Comparison of ENCODE assay signal across 19 mouse cellular contexts in genomic region chr1:71731623-71732022, GRCm38 (mm10).
"Had no signal": no experiment of that assay in that cellular context is flagged by ENCODE, and none has a peak within 500 bp of the region (broad histone marks: within the 10 kb centered on the region; RNA-seq: fewer than 3 reads in every experiment).

No protein-coding gene starts in this region.

- H3K4me3 ChIP-seq: kidney, embryonic 15.5 days; limb, embryonic 13.5 days; liver, embryonic 13.5 days; midbrain, embryonic 12.5 days; midbrain, embryonic 15.5 days; myocyte; neural tube, embryonic 13.5 days; stomach, embryonic 15.5 days had no signal

- H3K36me3 ChIP-seq: kidney, embryonic 15.5 days; limb, embryonic 13.5 days; liver, embryonic 13.5 days; midbrain, embryonic 12.5 days; midbrain, embryonic 15.5 days; neural tube, embryonic 13.5 days; stomach, embryonic 15.5 days had no signal

- H3K4me1 ChIP-seq: limb, embryonic 13.5 days; midbrain, embryonic 12.5 days; midbrain, embryonic 15.5 days; neural tube, embryonic 13.5 days; stomach, embryonic 15.5 days had no signal

- ATAC-seq: hindbrain, embryonic 16.5 days; midbrain, embryonic 15.5 days had no signal

- H3K4me2 ChIP-seq: kidney, embryonic 15.5 days; limb, embryonic 13.5 days; liver, embryonic 13.5 days; midbrain, embryonic 12.5 days; midbrain, embryonic 15.5 days; neural tube, embryonic 13.5 days; stomach, embryonic 15.5 days had no signal

- H3K9ac ChIP-seq: kidney, embryonic 15.5 days; limb, embryonic 13.5 days; liver, embryonic 13.5 days; midbrain, embryonic 12.5 days; midbrain, embryonic 15.5 days; neural tube, embryonic 13.5 days; stomach, embryonic 15.5 days had no signal

- H3K27me3 ChIP-seq: kidney, embryonic 15.5 days; limb, embryonic 13.5 days; liver, embryonic 13.5 days; midbrain, embryonic 12.5 days; midbrain, embryonic 15.5 days; neural tube, embryonic 13.5 days; stomach, embryonic 15.5 days had no signal

- H3K9me3 ChIP-seq: kidney, embryonic 15.5 days; limb, embryonic 13.5 days; liver, embryonic 13.5 days; midbrain, embryonic 12.5 days; midbrain, embryonic 15.5 days; neural tube, embryonic 13.5 days; stomach, embryonic 15.5 days had no signal

- H3K27ac ChIP-seq: kidney, embryonic 15.5 days; limb, embryonic 13.5 days; midbrain, embryonic 12.5 days; midbrain, embryonic 15.5 days; neural tube, embryonic 13.5 days; stomach, embryonic 15.5 days had no signal

- DNase-seq: kidney, adult 18-20 months; kidney, postnatal 14 days; kidney, postnatal 4 days; left cerebral cortex, postnatal 4 days; liver, embryonic 13.5 days; lung, adult 2 months; lung, postnatal 14 days; retina, postnatal 1 day; right cerebral cortex, postnatal 25 days; spleen, adult 18-20 months; thymus, postnatal 36 days had no signal
